Mouse (Mus musculus): ENCODE data around the gene Cldn13. TPM values are rescaled to one million over a fixed set of nuclear protein-coding genes. Genes with fewer than 3 reads are reported as not detected.
A peak's percentile ranks its signal among the peaks of the same experiment; 100 is the strongest.
"Not testable (repeated sequence)": the region's sequence is repeated elsewhere in the genome, so short reads cannot be mapped to it uniquely, and the experiment has no call there.

Gene Cldn13
- polyA plus RNA-seq, 1 experiment from 2014 or later: 6.4 TPM

- Histone ChIP-seq H3K27me3 (replicated peaks; ENCODE audit: control insufficient read depth, insufficient read depth, low read length) (no peaks in the 10 kb centered on the region), H3K4me3 (ENCODE audit: low read length) (0 out of 2 replicates have a peak overlapping the region, but pooled peaks have one; percentile 47), H3K4me1 (ENCODE audit: control insufficient read depth, insufficient read depth, low read length) (peaks cover 24% of the 10 kb centered on the region), H3K27ac (ENCODE audit: low read length) (peak overlapping the region; percentile 90), H3K4me2 (ENCODE audit: low read depth, low read length) (peak overlapping the region; percentile 27), H3K9me3 (ENCODE audit: control insufficient read depth, low read length) (no peaks in the 10 kb centered on the region), H3K36me3 (ENCODE audit: control insufficient read depth, insufficient read depth, low read length) (no peaks in the 10 kb centered on the region), H3K9ac (ENCODE audit: low read depth, low read length) (peak overlapping the region; percentile 74; the same call in 1 of the 2 replicates)
- 38% methylated on average over 5 of the region's 5 CpGs for WGBS
- ATAC-seq: peak; percentile 14
Measured at GRCm38 (mm10) chr5:134947420-134948084, 32.2 kb upstream of the Cldn13 start.

GRCm38 (mm10) chr5:134946857-134947255, 31.5 kb upstream of the Cldn13 start, which contains the start of gene Cldn4:
Gene Cldn4, minus strand, starts transcription at chr5:134946934.
- Histone ChIP-seq H3K27ac (ENCODE audit: low read length) (peak within 1 kb of the TSS; percentile 90), H3K9ac (ENCODE audit: low read depth, low read length) (peak within 1 kb of the TSS; percentile 74), H3K9me3 (ENCODE audit: control insufficient read depth, low read length) (no peaks in the 10 kb centered on the region), H3K4me1 (ENCODE audit: control insufficient read depth, insufficient read depth, low read length) (peaks cover 24% of the 10 kb centered on the region), H3K27me3 (replicated peaks; ENCODE audit: control insufficient read depth, insufficient read depth, low read length) (no peaks in the 10 kb centered on the region), H3K36me3 (ENCODE audit: control insufficient read depth, insufficient read depth, low read length) (no peaks in the 10 kb centered on the region), H3K4me3 (ENCODE audit: low read length) (peak within 1 kb of the TSS; percentile 47), H3K4me2 (ENCODE audit: low read depth, low read length) (peak within 1 kb of the TSS; percentile 44)
- peak; percentile 81 for ATAC-seq
- 16% methylated on average over 11 of the region's 11 CpGs for WGBS

- Histone ChIP-seq H3K4me1 (ENCODE audit: control insufficient read depth, insufficient read depth, low read length) (peaks cover 20% of the 10 kb centered on the region), H3K9me3 (ENCODE audit: control insufficient read depth, low read length) (no peaks in the 10 kb centered on the region), H3K9ac (ENCODE audit: low read depth, low read length) (peak overlapping the region; percentile 74), H3K27ac (ENCODE audit: low read length) (peak overlapping the region; percentile 90), H3K4me3 (ENCODE audit: low read length) (peak overlapping the region; percentile 47), H3K27me3 (replicated peaks; ENCODE audit: control insufficient read depth, insufficient read depth, low read length) (no peaks in the 10 kb centered on the region), H3K4me2 (ENCODE audit: low read depth, low read length) (peak overlapping the region; percentile 44), H3K36me3 (ENCODE audit: control insufficient read depth, insufficient read depth, low read length) (no peaks in the 10 kb centered on the region)
- 18% methylated on average over 43 of the region's 43 CpGs for WGBS
- ATAC-seq: peak; percentile 19
Measured at GRCm38 (mm10) chr5:134946063-134946856, 30.9 kb upstream of the Cldn13 start.

GRCm38 (mm10) chr5:134945266-134945959, 30.1 kb upstream of the Cldn13 start:
- Histone ChIP-seq H3K4me3 (ENCODE audit: low read length) (peak overlapping the region; percentile 47), H3K9ac (ENCODE audit: low read depth, low read length) (peak overlapping the region; percentile 74), H3K27me3 (replicated peaks; ENCODE audit: control insufficient read depth, insufficient read depth, low read length) (no peaks in the 10 kb centered on the region), H3K4me2 (ENCODE audit: low read depth, low read length) (peak overlapping the region; percentile 44), H3K27ac (ENCODE audit: low read length) (peak overlapping the region; percentile 90), H3K4me1 (ENCODE audit: control insufficient read depth, insufficient read depth, low read length) (peaks cover 15% of the 10 kb centered on the region), H3K9me3 (ENCODE audit: control insufficient read depth, low read length) (no peaks in the 10 kb centered on the region), H3K36me3 (ENCODE audit: control insufficient read depth, insufficient read depth, low read length) (no peaks in the 10 kb centered on the region)
- WGBS: 33% methylated on average over 16 of the region's 19 CpGs
- ATAC-seq: no peak

GRCm38 (mm10) chr5:134944179-134944578, 28.9 kb upstream of the Cldn13 start:
- H3K4me1 ChIP-seq (ENCODE audit: control insufficient read depth, insufficient read depth, low read length): peaks cover 15% of the 10 kb centered on the region
- ATAC-seq: no peak
- 46% methylated on average over 5 of the region's 5 CpGs for WGBS
- no peaks in the 10 kb centered on the region for H3K9me3 ChIP-seq (ENCODE audit: control insufficient read depth, low read length)
- H3K4me3 ChIP-seq (ENCODE audit: low read length): no peak overlapping the region
- peak overlapping the region; percentile 44; the same call in 1 of the 2 replicates for H3K4me2 ChIP-seq (ENCODE audit: low read depth, low read length)
- no peak overlapping the region for H3K9ac ChIP-seq (ENCODE audit: low read depth, low read length)
- H3K36me3 ChIP-seq (ENCODE audit: control insufficient read depth, insufficient read depth, low read length): no peaks in the 10 kb centered on the region
- H3K27me3 ChIP-seq (replicated peaks; ENCODE audit: control insufficient read depth, insufficient read depth, low read length): no peaks in the 10 kb centered on the region
- H3K27ac ChIP-seq (ENCODE audit: low read length): no peak overlapping the region; the same call in 1 of the 2 replicates

GRCm38 (mm10) chr5:134942740-134943139, 27.4 kb upstream of the Cldn13 start:
- no peak overlapping the region for H3K27ac ChIP-seq (ENCODE audit: low read length)
- no peaks in the 10 kb centered on the region for H3K27me3 ChIP-seq (replicated peaks; ENCODE audit: control insufficient read depth, insufficient read depth, low read length)
- no peaks in the 10 kb centered on the region for H3K36me3 ChIP-seq (ENCODE audit: control insufficient read depth, insufficient read depth, low read length)
- 78% methylated on average over 2 of the region's 2 CpGs for WGBS
- H3K9me3 ChIP-seq (ENCODE audit: control insufficient read depth, low read length): no peaks in the 10 kb centered on the region
- H3K4me1 ChIP-seq (ENCODE audit: control insufficient read depth, insufficient read depth, low read length): peaks cover 10% of the 10 kb centered on the region; the same call in 1 of the 2 replicates
- H3K9ac ChIP-seq (ENCODE audit: low read depth, low read length): no peak overlapping the region
- no peak for ATAC-seq
- no peak overlapping the region for H3K4me3 ChIP-seq (ENCODE audit: low read length)
- H3K4me2 ChIP-seq (ENCODE audit: low read depth, low read length): no peak overlapping the region

GRCm38 (mm10) chr5:134941472-134942209, 26.3 kb upstream of the Cldn13 start:
- peak overlapping the region; percentile 71 for H3K27ac ChIP-seq (ENCODE audit: low read length)
- H3K4me3 ChIP-seq (ENCODE audit: low read length): no peak overlapping the region
- H3K4me2 ChIP-seq (ENCODE audit: low read depth, low read length): no peak overlapping the region
- H3K27me3 ChIP-seq (replicated peaks; ENCODE audit: control insufficient read depth, insufficient read depth, low read length): no peaks in the 10 kb centered on the region
- H3K36me3 ChIP-seq (ENCODE audit: control insufficient read depth, insufficient read depth, low read length): no peaks in the 10 kb centered on the region
- H3K4me1 ChIP-seq (ENCODE audit: control insufficient read depth, insufficient read depth, low read length): no peaks in the 10 kb centered on the region
- ATAC-seq: no peak
- WGBS: 54% methylated on average over 14 of the region's 14 CpGs
- H3K9me3 ChIP-seq (ENCODE audit: control insufficient read depth, low read length): no peaks in the 10 kb centered on the region
- H3K9ac ChIP-seq (ENCODE audit: low read depth, low read length): no peak overlapping the region

- not testable (repeated sequence) for ATAC-seq; H3K9me3 ChIP-seq (ENCODE audit: control insufficient read depth, low read length); H3K36me3 ChIP-seq (ENCODE audit: control insufficient read depth, insufficient read depth, low read length); H3K27me3 ChIP-seq (replicated peaks; ENCODE audit: control insufficient read depth, insufficient read depth, low read length); H3K4me1 ChIP-seq (ENCODE audit: control insufficient read depth, insufficient read depth, low read length); H3K4me2 ChIP-seq (ENCODE audit: low read depth, low read length); H3K27ac ChIP-seq (ENCODE audit: low read length); H3K9ac ChIP-seq (ENCODE audit: low read depth, low read length); H3K4me3 ChIP-seq (ENCODE audit: low read length)
- WGBS: 95% methylated on average over 2 of the region's 7 CpGs
Measured at GRCm38 (mm10) chr5:134939554-134939953, 24.2 kb upstream of the Cldn13 start.

All from intestine, embryonic 16.5 days (tissue).